In the genomic region with DNA sequence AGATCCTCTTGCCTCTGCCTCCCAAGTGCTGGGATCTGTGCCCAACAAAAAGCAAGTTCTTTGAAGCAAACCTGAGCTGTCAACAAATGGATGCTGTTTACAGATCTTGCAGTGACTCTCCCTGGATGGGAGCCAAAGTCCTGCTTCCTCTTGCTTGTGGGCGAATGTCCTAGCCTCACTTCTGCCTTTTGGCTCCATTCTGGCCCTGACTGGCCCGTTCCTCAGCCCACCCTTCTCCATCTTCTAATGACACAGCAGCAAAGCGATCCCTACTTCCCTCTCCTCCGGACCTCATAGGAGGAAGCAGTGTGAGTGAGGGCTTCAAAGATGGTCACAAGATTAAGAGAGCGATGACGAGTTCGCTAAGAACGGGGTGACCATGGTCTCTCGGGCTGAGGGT, we compare ENCODE assay signal across 11 mouse cellular contexts. TPM values are rescaled to one million over a fixed set of nuclear protein-coding genes. Genes with fewer than 3 reads are reported as not detected.
A peak's percentile ranks its signal among the peaks of the same experiment; 100 is the strongest.
DNase-seq lines count a peak whose midpoint lies in the region; ATAC-seq and TF ChIP-seq lines count a peak whose summit lies in the region.
"Had no signal": no experiment of that assay in that cellular context is flagged by ENCODE, and none has a peak within 500 bp of the region (broad histone marks: within the 10 kb centered on the region; RNA-seq: fewer than 3 reads in every experiment).

No protein-coding gene starts in this region.

- TF ChIP-seq EP300 in liver, embryonic 14.5 days (IDR thresholded peaks at IDR 0.05; ENCODE audit: low read depth) = no peak

- WGBS in liver, embryonic 14.5 days (ENCODE audit: insufficient replicate concordance) = 21% methylated on average over 9 of the region's 9 CpGs
- WGBS in forebrain, embryonic 12.5 days = 92% methylated on average over 9 of the region's 9 CpGs

- no peak for TF ChIP-seq CTCF in gastrocnemius, adult 2 months (IDR thresholded peaks at IDR 0.05)
- no peak for TF ChIP-seq CTCF in liver, embryonic 14.5 days (IDR thresholded peaks at IDR 0.05; ENCODE audit: low read depth)

- intact Hi-C loops in gastrocnemius, adult 2 months (cut with DNase I) = no loop called here
- intact Hi-C loops in gastrocnemius, postnatal 14 days (cut with DNase I; ENCODE audit: low total_unique reads) = no loop called here

- no peak overlapping the region for H3K9ac ChIP-seq in liver, embryonic 14.5 days (replicated peaks)
- no peak overlapping the region for H3K9ac ChIP-seq in forebrain, embryonic 12.5 days
- H3K9ac ChIP-seq: heart, embryonic 13.5 days had no signal

- peaks cover 0 to 2% of the 10 kb centered on the region in 2 experiments; a peak in 1 of 4 replicates for H3K4me1 ChIP-seq in liver, embryonic 14.5 days (replicated peaks; ENCODE audit: control insufficient read depth in 2 of 2, insufficient read depth in 2 of 2, low read length in 1 of 2)
- peaks cover 9% of the 10 kb centered on the region for H3K4me1 ChIP-seq in forebrain, embryonic 12.5 days

- H3K9me3 ChIP-seq in liver, embryonic 14.5 days (ENCODE audit: control insufficient read depth, low read length) = no peaks in the 10 kb centered on the region
- no peaks in the 10 kb centered on the region for H3K9me3 ChIP-seq in forebrain, embryonic 12.5 days
- H3K9me3 ChIP-seq: heart, embryonic 13.5 days had no signal

- peaks cover 8% of the 10 kb centered on the region for H3K27me3 ChIP-seq in liver, embryonic 14.5 days (ENCODE audit: control insufficient read depth, insufficient read depth, low read length)
- H3K27me3 ChIP-seq in forebrain, embryonic 12.5 days = peaks cover 23% of the 10 kb centered on the region; the same call in 1 of the 2 replicates

- H3K36me3 ChIP-seq in liver, embryonic 14.5 days (replicated peaks; ENCODE audit: control insufficient read depth, insufficient read depth, low read depth) = no peaks in the 10 kb centered on the region
- H3K36me3 ChIP-seq in forebrain, embryonic 12.5 days (replicated peaks) = no peaks in the 10 kb centered on the region
- H3K36me3 ChIP-seq: heart, embryonic 13.5 days had no signal

- peak; percentile 12; the same call in 1 of the 2 replicates for ATAC-seq in liver, embryonic 14.5 days (ENCODE audit: insufficient read depth)
- ATAC-seq in forebrain, embryonic 12.5 days (ENCODE audit: low FRiP score) = no peak
- ATAC-seq in erythroblast, adult 5-6 weeks (replicated peaks; ENCODE audit: low FRiP score, poor library complexity, severe bottlenecking) = no peak

- DNase-seq in gastrocnemius, adult 2 months = peak; percentile 60
- no peak for DNase-seq in gastrocnemius, postnatal 14 days
- DNase-seq in spleen, adult 18-20 months = peak; percentile 12 to 24
- no peak for DNase-seq in spleen, adult 12 weeks (ENCODE audit: low spot score)
- no peak for DNase-seq in liver, embryonic 14.5 days (ENCODE audit: low read depth in 3 of 3, low spot score in 3 of 3)
- peak; percentile 41 to 52 for DNase-seq in spleen, postnatal 36 days (ENCODE audit: low spot score in 2 of 2)
- DNase-seq: cerebellum, postnatal 36 days; thymus, adult 18-20 months had no signal

- H3K27ac ChIP-seq in gastrocnemius, adult 2 months = no peak overlapping the region
- no peak overlapping the region for H3K27ac ChIP-seq in liver, embryonic 14.5 days
- H3K27ac ChIP-seq in forebrain, embryonic 12.5 days = no peak overlapping the region
- H3K27ac ChIP-seq: heart, embryonic 13.5 days had no signal

- H3K4me3 ChIP-seq in gastrocnemius, adult 2 months = no peak overlapping the region
- H3K4me3 ChIP-seq in liver, embryonic 14.5 days (ENCODE audit: insufficient read depth in 1 of 2, low read depth in 2 of 2, low read length in 2 of 2) = no peak overlapping the region
- H3K4me3 ChIP-seq in forebrain, embryonic 12.5 days (replicated peaks) = no peak overlapping the region
- H3K4me3 ChIP-seq: heart, embryonic 13.5 days had no signal

- no peak overlapping the region for H3K4me2 ChIP-seq in liver, embryonic 14.5 days (ENCODE audit: low read depth)
- H3K4me2 ChIP-seq in forebrain, embryonic 12.5 days = no peak overlapping the region
- H3K4me2 ChIP-seq: heart, embryonic 13.5 days had no signal

RNA-seq across cellular contexts. Expression of gene Tgif1, which starts 20.8 kb away (rescaled TPM):
- total RNA-seq in gastrocnemius, adult 2 months (2021) = 1 to 10 TPM; 3.1 to 8.5 TPM
- 1 to 10 TPM; 7.2 to 7.3 TPM for total RNA-seq in gastrocnemius, postnatal 14 days (2021)
- 6.3 and 7.0 TPM in 2 replicates for polyA plus RNA-seq in liver, embryonic 14.5 days (2012; rRNA removed)
- polyA plus RNA-seq in liver, embryonic 14.5 days (2014; fragmentation: Nextera tagmentation; extraction: Ambion mirVana) = 5.0 TPM in 2 replicates
- polyA plus RNA-seq in forebrain, embryonic 12.5 days (2016; fragmentation: Nextera tagmentation; extraction: Ambion mirVana) = 47.4 and 52.6 TPM in 2 replicates
- total RNA-seq in erythroblast, adult 5-6 weeks (2015; ENCODE audit: low replicate concordance) = 4.2 and 7.5 TPM in 2 replicates
- total RNA-seq in erythroblast, adult 5-6 weeks (2017; ENCODE audit: low replicate concordance) = 2.0 and 4.3 TPM in 2 replicates

Comparison
In these comparisons a context has a peak if more than half of its experiments do, and no peak if none do; other contexts are left out.
1. DNase-seq: peak in gastrocnemius, adult 2 months (single experiment), spleen, adult 18-20 months (2 of 2) and spleen, postnatal 36 days (2 of 2); none in gastrocnemius, postnatal 14 days (single experiment), spleen, adult 12 weeks (single experiment) and liver, embryonic 14.5 days (0 of 3).